Mouse (Mus musculus): ENCODE data around the gene Tmem221.

GRCm38 (mm10) chr8:71579476-71579875, 20.8 kb upstream of the Tmem221 start:
- no peak for TF ChIP-seq GATA1 (IDR thresholded peaks at IDR 0.05; ENCODE audit: borderline replicate concordance, low read length)
- no peak for TF ChIP-seq FLI1 (IDR thresholded peaks at IDR 0.05; ENCODE audit: low read length)
